Mouse (Mus musculus) ES-Bruce4 (cell line): ENCODE data around the gene Tomt.

Source experiments
- CTCF ChIP-seq: IDR thresholded peaks from one replicate; pipeline ENCODE4 v1.8.1; 2011; ENCODE audit warnings: low read depth, low read length
- EP300 ChIP-seq: IDR thresholded peaks from 2 replicates; pipeline ENCODE4 v1.6.1; 2011; ENCODE audit warnings: low read depth, low read length; ENCODE audit not compliant: insufficient read depth
- POLR2A ChIP-seq: IDR thresholded peaks from one replicate; pipeline ENCODE4 v1.8.1; 2011; ENCODE audit warnings: low read length; ENCODE audit not compliant: insufficient read depth

DNA sequence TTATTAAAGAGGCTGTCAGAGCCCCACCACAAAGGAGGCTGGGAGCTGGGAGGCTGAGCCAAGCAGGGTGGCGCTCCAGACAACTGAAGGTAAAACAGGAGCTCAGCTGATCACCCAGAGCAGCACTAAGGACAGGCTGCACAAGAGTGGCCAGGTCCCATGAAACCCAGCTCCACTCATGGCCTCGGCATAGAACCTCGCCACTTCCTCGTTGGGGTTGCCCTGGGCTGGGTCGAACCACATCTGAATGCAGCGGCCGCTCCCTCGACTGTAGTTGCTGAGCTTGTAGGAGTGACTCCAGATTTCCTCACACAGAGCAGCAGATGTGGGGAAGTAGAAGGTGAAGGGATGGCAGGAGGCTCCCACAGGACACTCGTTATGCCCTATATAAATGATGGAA is 47.8 kb downstream of the Tomt start:
- TF ChIP-seq CTCF (no peak), EP300 (no peak), POLR2A (no peak)
